Mouse (Mus musculus) skeletal muscle tissue, adult 2 months (tissue): ENCODE results near the gene Pigk.

Experiments used
- DNase-seq: peaks from one replicate; pipeline ENCODE4 v3.0.0-alpha.2; 2012; ENCODE audit warnings: low read depth, low spot score

Pigk gene

GRCm38 (mm10) chr3:152932096-152932495 is 218.2 kb downstream of the Pigk start:
- no peak for DNase-seq

- no peak for DNase-seq
These were observed 218.6 kb downstream of the Pigk start for GRCm38 (mm10) chr3:152932544-152932943.

- DNase-seq = no peak
These were observed 219.8 kb downstream of the Pigk start for GRCm38 (mm10) chr3:152933737-152934136.

GRCm38 (mm10) chr3:152936313-152936712 is 222.4 kb downstream of the Pigk start:
- DNase-seq = no peak

- DNase-seq = no peak
These were observed 227.8 kb downstream of the Pigk start for GRCm38 (mm10) chr3:152941671-152942070.

- no peak for DNase-seq
These were observed 229.1 kb downstream of the Pigk start for GRCm38 (mm10) chr3:152942985-152943384.

GRCm38 (mm10) chr3:152944766-152945165 is 230.9 kb downstream of the Pigk start:
- DNase-seq = no peak

- no peak for DNase-seq
These were observed 233.2 kb downstream of the Pigk start for GRCm38 (mm10) chr3:152947031-152947640.

GRCm38 (mm10) chr3:152948556-152948955 is 234.7 kb downstream of the Pigk start:
- no peak for DNase-seq

GRCm38 (mm10) chr3:152949233-152949777 is 235.4 kb downstream of the Pigk start:
- DNase-seq = no peak

- no peak for DNase-seq
These were observed 236.4 kb downstream of the Pigk start for GRCm38 (mm10) chr3:152950299-152950698.

- no peak for DNase-seq
These were observed 237.0 kb downstream of the Pigk start for GRCm38 (mm10) chr3:152950914-152951313.

- no peak for DNase-seq
These were observed 238.0 kb downstream of the Pigk start for GRCm38 (mm10) chr3:152951634-152952545.

GRCm38 (mm10) chr3:152956038-152956437 is 242.1 kb downstream of the Pigk start:
- DNase-seq = no peak

GRCm38 (mm10) chr3:152956771-152957170 is 242.9 kb downstream of the Pigk start:
- DNase-seq = no peak

GRCm38 (mm10) chr3:152958358-152959150 is 244.7 kb downstream of the Pigk start:
- DNase-seq = peak; percentile 25

- no peak for DNase-seq
These were observed 248.0 kb downstream of the Pigk start for GRCm38 (mm10) chr3:152961855-152962376.

GRCm38 (mm10) chr3:152969774-152970347 is 256.0 kb downstream of the Pigk start:
- no peak for DNase-seq

GRCm38 (mm10) chr3:152971373-152971772 is 257.5 kb downstream of the Pigk start:
- no peak for DNase-seq

GRCm38 (mm10) chr3:152979481-152980092 is 265.7 kb downstream of the Pigk start:
- no peak for DNase-seq

GRCm38 (mm10) chr3:152980431-152980830 is 266.5 kb downstream of the Pigk start:
- peak; percentile 21 for DNase-seq
